Comparison of ENCODE assay signal across 19 mouse cellular contexts in genomic region chr5:103860622-103861021, GRCm38 (mm10).
"Had no signal": no experiment of that assay in that cellular context is flagged by ENCODE, and none has a peak within 500 bp of the region (broad histone marks: within the 10 kb centered on the region; RNA-seq: fewer than 3 reads in every experiment).

No protein-coding gene starts in this region.

- DNase-seq: kidney, postnatal 10 days; kidney, postnatal 36 days; layer of hippocampus, postnatal 36 days; liver, embryonic 13.5 days; lung, adult 2 months; lung, postnatal 14 days; lung, postnatal 4 days; right cerebral cortex, adult 18-20 months; right cerebral cortex, postnatal 14 days; right cerebral cortex, postnatal 4 days; thymus, adult 2 months; thymus, postnatal 14 days; thymus, postnatal 4 days had no signal

- H3K4me1 ChIP-seq: midbrain, embryonic 13.5 days; neural tube, embryonic 12.5 days had no signal

- H3K27me3 ChIP-seq: kidney, embryonic 15.5 days; liver, embryonic 13.5 days; midbrain, embryonic 13.5 days; neural tube, embryonic 12.5 days; neural tube, embryonic 15.5 days had no signal

- H3K9ac ChIP-seq: kidney, embryonic 15.5 days; liver, embryonic 13.5 days; midbrain, embryonic 13.5 days; neural tube, embryonic 12.5 days; neural tube, embryonic 15.5 days had no signal

- H3K4me3 ChIP-seq: kidney, embryonic 15.5 days; left cerebral cortex, adult 2 months; liver, embryonic 13.5 days; midbrain, embryonic 13.5 days; neural tube, embryonic 12.5 days; neural tube, embryonic 15.5 days had no signal

- H3K36me3 ChIP-seq: neural tube, embryonic 12.5 days had no signal

- ATAC-seq: midbrain, embryonic 13.5 days had no signal

- H3K4me2 ChIP-seq: kidney, embryonic 15.5 days; liver, embryonic 13.5 days; midbrain, embryonic 13.5 days; neural tube, embryonic 12.5 days; neural tube, embryonic 15.5 days had no signal

- H3K27ac ChIP-seq: kidney, embryonic 15.5 days; left cerebral cortex, adult 2 months; liver, embryonic 13.5 days; midbrain, embryonic 13.5 days; neural tube, embryonic 12.5 days; neural tube, embryonic 15.5 days; stomach, postnatal 0 days had no signal

- H3K9me3 ChIP-seq: kidney, embryonic 15.5 days; liver, embryonic 13.5 days; midbrain, embryonic 13.5 days; neural tube, embryonic 12.5 days; neural tube, embryonic 15.5 days had no signal
